Mouse (Mus musculus) heart, adult 9 months (tissue): ENCODE data around the gene Mfrp.

Experiments used
- DNase-seq, 2 experiments: peaks; one replicate each; pipeline ENCODE4 v3.0.0; 2022; ENCODE audit warnings: low spot score in 2 of 2

Mfrp gene

DNA sequence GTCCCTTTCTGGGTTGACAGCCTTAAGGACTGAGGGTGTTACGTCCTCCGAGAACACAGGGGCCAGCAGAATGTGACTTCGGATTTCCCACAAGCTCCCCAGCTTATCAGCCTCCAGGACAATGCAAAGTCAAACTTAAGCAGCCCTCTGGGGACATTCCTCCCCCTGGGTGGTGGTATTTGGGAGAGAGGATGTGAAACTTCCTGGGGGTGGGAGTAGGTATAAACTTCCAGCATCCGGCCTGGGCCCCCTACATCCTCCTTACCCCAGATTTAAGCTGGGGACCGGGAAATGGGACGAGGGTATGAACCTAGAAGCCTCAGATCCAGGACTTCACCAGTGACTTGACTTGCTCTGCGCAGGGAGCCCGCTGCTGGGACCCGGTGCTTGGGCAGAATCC lies 28.1 kb downstream of the Mfrp start:
- no peak for DNase-seq

DNA sequence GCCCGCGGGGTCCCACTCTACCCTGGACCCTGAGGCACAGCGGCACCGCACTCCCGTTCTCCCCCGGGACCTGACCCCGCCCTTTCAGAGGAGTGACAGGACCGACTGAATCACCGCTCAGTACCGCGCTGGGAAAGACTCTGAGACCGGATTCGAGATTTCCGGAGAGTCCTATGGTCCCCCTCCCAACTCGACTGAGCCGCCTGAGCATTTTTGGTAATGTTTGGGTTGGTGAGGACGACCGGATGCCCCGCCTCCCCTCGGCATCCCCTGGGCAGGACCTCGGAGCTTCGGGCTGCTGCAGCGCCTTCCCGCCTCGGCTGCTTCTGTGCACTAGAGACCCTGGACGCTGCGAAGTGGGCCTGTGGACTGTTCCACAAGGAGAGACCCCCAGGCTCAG lies 28.5 kb downstream of the Mfrp start:
- peak; percentile 90 to 94 for DNase-seq

DNA sequence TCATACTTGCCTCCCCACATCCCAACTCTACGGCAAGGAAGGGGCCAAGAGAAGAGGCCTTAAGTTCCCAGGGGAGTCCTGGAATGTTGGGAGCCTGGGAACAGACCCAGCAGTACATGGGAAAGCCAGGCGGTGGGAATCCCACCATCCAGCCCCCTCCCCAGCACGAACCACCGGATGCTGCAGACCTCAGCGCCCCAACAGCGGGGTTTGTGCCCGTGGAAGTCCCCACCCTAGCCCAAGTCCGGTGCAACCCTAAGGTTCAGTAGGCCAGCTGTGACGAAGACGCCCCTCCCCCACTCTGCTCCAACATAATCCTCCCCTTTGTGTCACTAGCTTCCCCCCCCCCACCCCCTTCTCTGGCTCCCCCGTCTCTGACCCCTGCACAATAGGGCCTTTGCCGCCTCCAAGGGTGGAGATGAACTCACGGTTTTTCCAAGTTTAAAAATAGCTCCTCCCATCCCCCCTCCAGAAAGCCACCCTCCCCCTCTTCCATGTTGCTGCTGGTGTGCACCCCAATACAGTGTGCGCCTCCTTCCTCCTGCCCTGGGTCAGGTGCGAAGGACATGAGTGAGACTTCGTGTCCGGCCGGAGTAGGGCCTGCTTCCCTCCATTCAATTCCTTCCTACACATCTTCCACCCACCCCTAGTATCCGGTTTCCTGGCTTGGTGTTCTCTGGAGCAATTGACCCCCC lies 29.2 kb downstream of the Mfrp start:
- DNase-seq, result peak; percentile 56 to 65

DNA sequence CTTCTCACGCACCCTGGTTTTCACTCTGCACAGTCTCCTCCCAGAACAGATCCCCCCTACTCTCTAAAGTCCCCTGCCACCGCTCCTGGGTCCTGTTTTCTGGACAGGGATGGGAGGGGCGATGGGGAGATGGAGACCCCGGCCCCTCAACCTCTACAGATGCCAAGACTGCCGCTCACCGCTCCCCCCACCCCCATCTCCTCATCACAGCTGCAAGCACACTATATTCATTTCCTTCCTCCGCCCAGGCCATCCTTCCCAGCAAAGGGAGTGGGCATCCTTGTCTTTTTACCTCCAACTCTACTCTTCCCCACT lies 29.7 kb downstream of the Mfrp start:
- DNase-seq, result no peak

DNA sequence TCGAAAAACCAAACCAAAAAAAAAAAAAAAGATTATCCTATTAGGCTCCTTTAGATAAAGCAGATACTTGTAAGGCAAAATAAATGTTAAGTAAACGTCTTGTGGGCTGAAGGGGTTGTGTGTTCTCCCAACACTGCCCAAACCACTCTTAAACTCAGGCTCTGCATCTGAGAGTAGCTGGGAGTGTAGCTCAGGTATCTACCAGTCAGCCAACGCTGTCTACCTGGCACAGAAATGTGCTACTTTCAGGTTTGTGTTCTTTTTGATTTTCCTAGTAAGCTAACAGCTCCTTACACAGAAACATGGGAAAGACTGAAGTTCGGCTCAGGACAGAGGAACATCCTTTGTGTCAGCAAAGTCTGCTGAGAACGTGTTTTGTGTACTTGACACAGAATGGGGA lies 30.7 kb downstream of the Mfrp start:
- DNase-seq, result no peak

DNA sequence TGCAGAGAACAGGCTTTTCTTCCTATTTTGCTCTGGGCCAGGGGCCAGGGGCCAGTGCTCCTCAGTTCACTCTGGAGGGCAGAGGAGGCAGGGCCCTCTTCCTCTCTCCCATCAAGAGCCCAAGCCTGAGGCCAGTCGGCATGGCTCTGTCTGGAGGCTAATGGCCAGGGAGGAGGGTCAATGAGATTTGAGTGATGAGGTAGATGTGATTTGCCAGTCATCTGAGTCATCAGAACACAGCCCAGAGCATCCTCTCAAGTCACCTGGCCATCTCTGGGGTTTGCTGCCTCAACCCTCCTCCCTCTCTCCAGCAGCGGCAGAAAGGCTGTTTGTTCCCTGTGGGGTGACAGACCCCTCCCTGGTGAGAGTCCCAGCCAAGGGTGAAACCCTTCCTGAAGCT lies 31.8 kb downstream of the Mfrp start:
- no peak for DNase-seq

DNA sequence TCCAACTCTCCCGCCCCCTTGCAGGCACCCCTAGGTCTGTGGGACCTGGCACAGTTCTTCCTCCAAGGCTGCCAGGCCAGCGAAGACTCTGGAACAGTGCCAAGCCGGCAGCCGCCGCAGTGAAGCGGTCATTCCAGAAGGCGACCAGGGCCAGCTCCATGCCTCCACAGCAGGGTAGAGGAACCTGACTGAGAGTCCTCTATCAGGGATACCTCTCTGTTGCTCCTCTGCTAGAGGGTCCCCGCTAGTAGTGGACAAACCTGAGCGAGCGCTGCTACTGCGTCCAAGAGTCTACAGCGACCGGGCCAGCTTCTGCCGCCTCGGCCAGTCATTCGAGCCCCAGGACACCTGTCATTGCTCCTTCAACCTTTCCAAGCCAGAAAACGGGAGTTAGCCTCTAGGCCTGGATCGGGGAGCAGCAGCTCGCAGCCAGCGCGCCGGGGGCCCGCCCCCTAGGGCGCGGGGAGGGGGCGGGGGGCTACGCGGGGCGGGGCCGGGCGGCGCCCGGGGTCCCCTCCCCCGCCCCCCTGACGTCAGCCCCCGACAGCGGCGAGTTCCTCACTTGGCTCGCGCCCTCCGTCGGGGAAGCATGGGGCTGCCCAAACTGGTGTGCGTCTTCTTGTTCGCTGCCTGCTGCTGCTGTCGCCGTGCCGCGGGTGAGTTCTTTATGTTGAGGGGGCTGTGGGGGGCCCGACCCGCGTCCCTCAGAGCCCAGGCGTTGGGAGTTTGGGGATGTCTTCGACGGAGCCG lies 32.7 kb downstream of the Mfrp start, which contains the start of gene Mcam:
Gene Mcam (plus strand): TSS at position 369 of the 750 bp plus-strand sequence.
- peak; percentile 56 to 58 for DNase-seq

DNA sequence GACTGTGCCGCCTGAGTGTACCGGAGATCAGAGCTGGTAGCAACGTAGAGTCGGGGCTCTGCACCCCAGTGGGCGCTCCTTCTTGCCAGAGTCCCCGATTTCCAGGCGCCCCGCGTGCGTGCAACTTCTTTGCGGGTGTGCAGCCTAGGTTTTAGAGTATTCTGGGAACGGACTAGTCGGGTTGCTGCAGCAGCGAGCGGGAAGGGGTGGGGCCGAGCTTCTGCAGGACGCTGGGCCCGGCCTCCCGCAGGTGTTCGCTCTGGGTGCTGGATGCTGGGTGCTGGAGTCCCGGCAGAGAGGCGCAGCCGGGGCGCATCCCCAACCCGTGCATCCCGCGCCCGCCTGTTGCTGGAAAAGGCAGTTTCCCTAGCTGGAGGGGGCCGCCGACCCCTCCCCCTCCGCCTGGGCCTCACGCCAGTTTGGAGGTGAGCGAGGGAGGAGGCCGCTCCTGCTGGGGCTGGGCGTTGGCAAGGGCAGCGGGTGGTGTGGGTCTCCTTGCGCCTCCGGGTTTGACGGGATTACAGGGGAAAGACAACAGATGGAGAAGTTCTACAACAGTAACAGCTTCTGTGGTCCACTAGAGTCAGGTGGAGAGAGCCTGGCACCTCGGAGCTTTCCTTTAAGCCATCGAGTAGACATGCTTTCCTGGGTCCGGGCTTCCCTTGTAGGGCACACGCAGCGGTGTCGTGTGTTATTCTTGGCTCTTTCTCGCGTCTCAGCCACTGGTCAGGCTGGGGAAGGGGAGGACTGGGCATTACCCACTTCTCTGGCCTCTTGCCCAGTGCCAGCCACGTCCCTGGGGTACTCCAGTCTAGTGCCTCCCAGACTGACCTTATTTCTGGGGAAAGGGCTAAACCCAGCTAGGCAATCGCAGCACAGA lies 33.6 kb downstream of the Mfrp start:
- peak; percentile 40 to 54 for DNase-seq

DNA sequence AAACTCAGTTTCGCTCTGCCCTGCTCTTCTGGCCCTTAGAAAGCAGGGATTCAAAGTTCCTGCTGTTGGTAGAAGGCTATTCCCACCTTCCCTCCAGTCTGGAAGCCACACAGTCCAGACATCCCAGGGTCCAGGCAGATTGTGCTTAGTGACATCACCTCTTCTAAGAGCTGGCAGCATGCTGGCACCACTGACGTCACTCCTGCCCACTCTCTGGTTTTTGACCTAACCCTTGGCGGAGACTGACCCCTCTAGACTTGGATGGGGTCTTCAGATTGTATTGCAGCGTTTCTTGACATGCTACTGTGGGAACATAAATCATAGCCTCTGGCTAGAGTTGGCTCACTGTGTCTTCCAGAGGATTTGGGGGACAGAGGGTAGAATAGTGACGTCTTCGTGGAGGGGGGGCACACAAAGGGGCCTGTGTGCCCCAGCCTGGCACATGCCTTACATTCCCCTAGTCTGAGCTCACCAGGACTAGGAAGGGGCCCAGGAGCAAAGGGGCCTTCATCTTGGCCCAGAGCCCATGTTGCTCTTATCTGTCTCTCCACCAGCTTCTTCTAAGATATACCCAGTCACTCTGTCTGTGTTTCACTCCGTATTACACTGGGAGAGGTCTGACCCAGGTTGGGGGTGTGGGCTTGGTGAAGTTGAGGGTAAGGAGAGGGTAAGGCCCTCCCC lies 34.3 kb downstream of the Mfrp start:
- DNase-seq, result no peak

DNA sequence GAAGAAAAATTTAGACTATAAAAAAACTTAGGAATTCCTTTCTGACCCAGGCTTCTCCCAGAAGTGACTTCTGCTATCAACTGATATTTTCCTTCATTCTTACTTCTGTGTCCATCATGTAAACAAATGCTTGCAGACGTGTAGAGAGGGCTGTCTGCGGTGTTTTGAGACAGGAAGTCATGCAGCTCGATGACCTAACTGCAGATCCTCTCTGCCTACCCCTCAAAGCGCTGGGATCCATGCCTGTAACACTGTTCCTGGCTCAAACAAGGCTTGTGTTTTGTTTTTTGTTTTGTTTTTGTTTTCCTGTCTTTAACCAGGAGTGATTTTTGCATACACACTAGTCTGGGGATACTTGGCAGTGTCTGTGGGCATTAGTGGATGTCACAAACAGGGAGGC lies 36.3 kb downstream of the Mfrp start:
- no peak for DNase-seq

DNA sequence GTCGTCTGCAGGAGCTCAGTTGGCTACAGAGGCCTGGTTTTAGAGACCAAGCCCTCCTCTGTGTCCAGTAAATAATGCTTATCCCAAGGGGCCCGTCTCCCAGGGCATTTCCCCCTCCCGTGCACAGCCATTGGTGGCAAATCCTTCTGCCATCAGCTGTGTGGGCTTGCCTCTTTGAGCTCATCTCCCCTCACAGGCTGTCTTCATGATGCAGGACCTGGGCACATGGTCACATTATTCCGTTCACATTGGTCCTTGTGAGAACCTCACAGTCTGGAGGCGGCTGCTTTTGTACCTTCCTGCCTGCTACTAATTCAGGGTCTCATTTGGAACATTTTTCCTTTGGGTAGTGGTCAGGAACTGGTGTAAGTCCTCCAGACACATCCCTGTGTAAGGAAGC lies 40.4 kb downstream of the Mfrp start:
- no peak for DNase-seq

DNA sequence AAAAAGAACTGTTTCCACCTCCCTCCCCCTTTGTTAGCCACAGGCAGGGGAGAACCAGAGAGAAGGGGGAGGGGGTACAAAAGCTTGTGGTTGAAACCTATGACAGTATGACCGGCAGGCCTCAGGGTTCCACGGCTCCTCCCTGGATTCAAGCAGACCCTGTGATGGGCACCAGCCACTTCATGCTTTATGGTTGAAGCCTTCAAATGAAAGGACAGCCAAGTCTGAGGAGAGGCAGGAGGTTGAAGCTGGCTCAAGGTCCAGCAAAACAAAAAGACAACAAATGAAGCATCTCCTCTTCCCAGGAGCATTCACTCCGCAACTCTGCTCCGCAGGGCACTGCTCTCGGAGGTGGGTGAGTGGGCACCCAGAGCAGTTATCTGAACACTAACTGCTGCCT lies 41.9 kb downstream of the Mfrp start:
- no peak for DNase-seq

DNA sequence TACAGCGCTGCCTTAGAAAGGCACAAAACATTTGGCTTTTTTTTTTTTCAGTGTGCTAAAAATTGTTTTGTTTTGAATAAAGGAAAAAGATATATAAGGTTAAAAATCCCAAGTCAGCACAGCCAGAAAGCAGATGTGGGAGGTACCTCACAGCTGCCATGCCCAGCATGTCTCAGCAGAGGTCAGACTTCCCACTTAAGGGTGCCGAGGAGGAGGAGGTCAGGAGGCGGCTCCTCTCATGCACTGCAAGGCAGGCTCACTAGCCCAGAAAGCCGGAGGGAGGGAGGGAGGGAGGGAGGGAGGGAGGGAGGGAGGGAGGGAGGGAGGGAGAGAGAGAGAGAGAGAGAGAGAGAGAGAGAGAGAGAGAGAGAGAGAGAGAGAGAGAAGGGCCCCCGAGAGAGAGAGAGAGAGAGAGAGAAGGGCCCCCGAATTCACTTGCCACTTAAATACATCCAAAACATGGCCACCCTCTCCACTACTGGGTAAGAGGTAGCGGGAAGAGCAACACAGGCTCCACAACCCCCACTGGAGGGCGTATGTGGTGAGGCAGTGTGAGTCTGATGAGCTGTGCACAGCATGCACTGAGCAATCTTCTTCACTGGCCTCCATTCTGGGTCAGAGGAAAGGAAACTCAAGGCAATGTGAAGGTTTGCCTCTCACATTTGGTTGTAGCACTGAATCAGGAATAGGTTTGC lies 42.6 kb downstream of the Mfrp start:
- no peak for DNase-seq

DNA sequence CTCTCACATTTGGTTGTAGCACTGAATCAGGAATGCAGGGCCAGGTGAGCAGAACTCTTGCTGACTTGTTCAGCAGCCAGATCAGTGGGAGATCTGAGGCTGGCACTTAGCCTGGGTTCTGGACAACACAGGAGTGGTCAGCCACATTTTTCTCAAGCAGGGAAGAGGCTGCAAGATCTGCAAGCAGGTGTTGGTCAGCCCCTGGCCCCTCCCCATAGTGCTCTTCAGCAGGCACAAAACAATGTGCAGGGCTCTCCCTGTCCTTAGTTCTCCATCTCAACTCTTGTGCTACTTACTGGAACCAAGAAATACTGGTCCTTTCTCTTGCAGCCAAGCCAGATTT lies 43.2 kb downstream of the Mfrp start:
- no peak for DNase-seq

DNA sequence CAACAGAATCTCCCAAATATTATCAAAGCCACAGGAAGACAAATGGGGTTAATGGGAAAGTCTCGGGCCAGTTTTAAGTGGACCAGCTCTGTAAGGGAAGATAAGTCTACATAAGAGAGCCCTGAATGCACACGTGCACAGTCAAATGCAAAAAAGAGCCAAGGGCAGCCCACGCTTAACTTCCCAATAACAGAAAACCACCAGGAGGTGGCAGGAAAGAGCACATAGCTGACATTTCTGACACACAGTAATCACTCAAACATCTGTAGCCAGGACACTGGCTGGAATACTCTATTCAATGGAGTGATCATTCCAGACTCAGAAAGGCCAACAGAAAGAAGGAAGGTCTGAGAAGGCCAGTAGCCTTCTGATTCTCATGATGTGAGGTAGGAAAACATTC lies 45.8 kb downstream of the Mfrp start:
- DNase-seq, result peak in 1 of 2 experiments; percentile 34
